Mouse (Mus musculus) embryonic facial prominence, embryonic 10.5 days (tissue): ENCODE measurements around the gene Jaml. TPM values are rescaled to one million over a fixed set of nuclear protein-coding genes. Genes with fewer than 3 reads are reported as not detected.
"Not testable (repeated sequence)": the region's sequence is repeated elsewhere in the genome, so short reads cannot be mapped to it uniquely, and the experiment has no call there.

Source experiments
- DNase-seq: peaks from one replicate; pipeline ENCODE4 v3.0.0-alpha.2; 2017; ENCODE audit warnings: low spot score
- H3K27ac ChIP-seq: fragments of 300-500 bp; sonication (generic); replicated peaks from 2 replicates; pipeline ENCODE4 v1.5.1; 2016; ENCODE audit warnings: mild to moderate bottlenecking
- H3K27me3 ChIP-seq: fragments of 300-500 bp; sonication (generic); replicated peaks from 2 replicates; pipeline ENCODE4 v1.6.1; 2016; ENCODE audit warnings: low read depth, mild to moderate bottlenecking; ENCODE audit not compliant: poor library complexity, severe bottlenecking
- H3K36me3 ChIP-seq: fragments of 300-500 bp; sonication (generic); replicated peaks from 2 replicates; pipeline ENCODE4 v1.6.1; 2016; ENCODE audit warnings: mild to moderate bottlenecking, moderate library complexity
- H3K4me1 ChIP-seq: fragments of 300-500 bp; sonication (generic); 2 replicates; pipeline ENCODE4 v1.6.1; 2016
- H3K4me3 ChIP-seq: fragments of 300-500 bp; sonication (generic); 2 replicates; pipeline ENCODE4 v1.5.1; 2016; ENCODE audit warnings: mild to moderate bottlenecking, moderate library complexity
- H3K9me3 ChIP-seq: fragments of 300-500 bp; sonication (generic); 2 replicates; pipeline ENCODE4 v1.6.1; 2016; ENCODE audit warnings: mild to moderate bottlenecking
- WGBS: fragments of 180-500 bp; shearing (Covaris S2); methylation state at CpG from one replicate; pipeline ENCODE4 v1.1.7; 2016; 5-methylcytosine and 5-hydroxymethylcytosine counted together
- polyA plus RNA-seq: library from polyadenylated mRNA; unstranded; fragments of >200 nt; fragmentation: Nextera tagmentation; extraction: Ambion mirVana; gene quantifications from 2 replicates; pipeline ENCODE4 v1.2.1, GENCODE M21; 2016

Jaml gene
- 0.96 and 1.4 TPM in 2 replicates for polyA plus RNA-seq

- Histone ChIP-seq H3K36me3 (no peaks in the 10 kb centered on the region), H3K4me3 (no peak within 1 kb of the TSS), H3K4me1 (no peaks in the 10 kb centered on the region), H3K9me3 (no peaks in the 10 kb centered on the region), H3K27ac (no peak within 1 kb of the TSS), H3K27me3 (no peaks in the 10 kb centered on the region; the same call in 1 of the 2 replicates)
- no peak for DNase-seq
- WGBS: 86% methylated on average over 5 of the region's 5 CpGs
Observed at GRCm38 (mm10) chr9:45079011-45079410, at the start of gene Jaml. Gene Jaml, plus strand, starts transcription at chr9:45079183.

- H3K27me3 ChIP-seq: peaks cover 28% of the 10 kb centered on the region
- no peak for DNase-seq
- H3K4me1 ChIP-seq: peaks cover 3% of the 10 kb centered on the region; the same call in 1 of the 2 replicates
- H3K4me3 ChIP-seq: no peak overlapping the region
- no peaks in the 10 kb centered on the region for H3K9me3 ChIP-seq
- 72% methylated on average over 6 of the region's 6 CpGs for WGBS
- H3K27ac ChIP-seq: no peak overlapping the region
- H3K36me3 ChIP-seq: no peaks in the 10 kb centered on the region
Observed at GRCm38 (mm10) chr9:45030341-45030740, 48.6 kb upstream of the Jaml start.

DNA sequence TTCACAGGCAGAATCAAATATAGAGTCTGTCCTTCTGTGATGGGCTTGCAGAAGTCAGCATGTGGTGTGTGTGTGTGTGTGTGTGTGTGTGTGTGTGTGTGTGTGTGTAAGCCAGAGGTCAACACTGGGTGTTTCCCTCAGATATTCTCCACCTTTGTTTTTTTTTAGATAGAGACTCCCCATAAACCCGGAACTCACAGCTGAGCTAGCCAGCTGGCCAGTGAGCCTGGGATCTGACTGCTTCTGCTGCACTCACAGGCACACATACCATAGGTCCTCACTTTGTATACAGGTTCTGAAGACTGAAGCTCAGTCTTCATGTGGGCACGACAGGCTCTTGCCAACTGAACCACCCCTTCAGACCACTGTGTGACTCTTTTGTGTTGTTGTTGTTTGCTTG is 46.7 kb upstream of the Jaml start:
- WGBS: 65% methylated on average over 2 of the region's 2 CpGs
- H3K36me3 ChIP-seq: no peaks in the 10 kb centered on the region

DNA sequence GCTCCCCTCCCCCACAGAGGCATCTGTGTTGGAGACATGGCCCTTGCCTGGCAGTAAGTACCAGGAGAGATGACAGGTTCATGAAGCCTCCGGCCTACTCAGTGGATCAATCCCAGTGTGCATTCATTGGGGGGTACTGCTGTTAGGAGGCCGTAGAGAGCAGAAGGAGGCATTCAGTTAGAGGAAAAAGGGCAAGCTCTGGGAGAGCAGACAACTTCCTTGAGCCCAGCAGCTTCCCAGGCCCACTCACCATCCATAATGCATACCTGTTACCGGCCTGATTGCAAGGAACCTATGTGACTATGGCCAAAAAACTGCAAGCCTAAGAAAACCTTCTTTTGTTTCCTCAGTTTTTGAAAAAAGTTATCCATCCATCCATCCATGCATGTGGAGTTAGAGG is 44.5 kb upstream of the Jaml start:
- peaks cover 3% of the 10 kb centered on the region; the same call in 1 of the 2 replicates for H3K4me1 ChIP-seq
- peaks cover 32% of the 10 kb centered on the region for H3K27me3 ChIP-seq
- 80% methylated on average over 3 of the region's 3 CpGs for WGBS
- H3K9me3 ChIP-seq: no peaks in the 10 kb centered on the region
- H3K36me3 ChIP-seq: no peaks in the 10 kb centered on the region
- no peak for DNase-seq
- H3K4me3 ChIP-seq: no peak overlapping the region
- H3K27ac ChIP-seq: no peak overlapping the region

More for the DNA sequence above, 46.7 kb upstream of the Jaml start:
- Histone ChIP-seq H3K4me3 (no peak overlapping the region), H3K27ac (no peak overlapping the region), H3K27me3 (peaks cover 28% of the 10 kb centered on the region), H3K4me1 (peaks cover 3% of the 10 kb centered on the region; the same call in 1 of the 2 replicates), H3K9me3 (no peaks in the 10 kb centered on the region)
- DNase-seq: no peak

DNA sequence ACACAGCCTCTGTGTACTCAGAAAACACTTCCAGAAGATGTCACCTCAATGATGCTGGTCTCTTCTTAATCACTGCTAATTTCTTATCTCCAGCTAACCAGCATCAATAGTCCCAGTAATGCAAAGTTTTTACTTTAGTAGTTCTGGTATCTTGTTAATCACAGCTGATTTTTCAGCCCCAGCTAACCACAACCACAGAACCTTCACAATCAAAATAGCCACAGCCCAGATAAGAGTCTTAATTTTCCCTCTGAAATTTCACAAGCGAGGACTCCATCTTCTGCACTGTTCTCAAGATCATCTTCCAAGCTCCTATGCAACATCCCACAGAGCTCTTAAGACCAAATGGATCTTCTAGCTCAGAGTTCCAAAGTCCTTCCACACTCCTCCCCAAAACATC is 41.2 kb upstream of the Jaml start:
- DNase-seq, H3K4me3 ChIP-seq, H3K27ac ChIP-seq, H3K36me3 ChIP-seq, H3K9me3 ChIP-seq: not testable (repeated sequence)
- peaks cover 48% of the 10 kb centered on the region for H3K27me3 ChIP-seq
- 73% methylated on average over 1 of the region's 1 CpGs for WGBS
- peaks cover 24% of the 10 kb centered on the region for H3K4me1 ChIP-seq

- H3K36me3 ChIP-seq: no peaks in the 10 kb centered on the region
- 64% methylated on average over 5 of the region's 5 CpGs for WGBS
- no peak within 1 kb of the TSS for H3K27ac ChIP-seq
- H3K9me3 ChIP-seq: no peaks in the 10 kb centered on the region
- H3K27me3 ChIP-seq: peaks cover 65% of the 10 kb centered on the region
- H3K4me3 ChIP-seq: peak within 1 kb of the TSS; percentile 15; the same call in 1 of the 2 replicates
- no peak for DNase-seq
- peaks cover 34% of the 10 kb centered on the region for H3K4me1 ChIP-seq
Observed at GRCm38 (mm10) chr9:45039499-45039898, 39.5 kb upstream of the Jaml start, which contains the start of gene Mpzl2. Gene Mpzl2, plus strand, starts transcription at chr9:45039799.

- Histone ChIP-seq H3K4me3 (peak overlapping the region; percentile 15; the same call in 1 of the 2 replicates), H3K4me1 (peaks cover 34% of the 10 kb centered on the region), H3K27ac (no peak overlapping the region), H3K27me3 (peaks cover 73% of the 10 kb centered on the region), H3K36me3 (no peaks in the 10 kb centered on the region), H3K9me3 (no peaks in the 10 kb centered on the region)
- WGBS: 16% methylated on average over 14 of the region's 14 CpGs
- DNase-seq: peak; percentile 16
Observed at GRCm38 (mm10) chr9:45040066-45040845, 38.7 kb upstream of the Jaml start.

- Histone ChIP-seq H3K27ac (no peak overlapping the region), H3K4me3 (no peak overlapping the region), H3K27me3 (peaks cover 74% of the 10 kb centered on the region), H3K36me3 (no peaks in the 10 kb centered on the region), H3K9me3 (no peaks in the 10 kb centered on the region), H3K4me1 (peaks cover 34% of the 10 kb centered on the region)
- DNase-seq: peak; percentile 43
- WGBS: 40% methylated on average over 17 of the region's 17 CpGs
Observed at GRCm38 (mm10) chr9:45041131-45041838, 37.7 kb upstream of the Jaml start.

DNA sequence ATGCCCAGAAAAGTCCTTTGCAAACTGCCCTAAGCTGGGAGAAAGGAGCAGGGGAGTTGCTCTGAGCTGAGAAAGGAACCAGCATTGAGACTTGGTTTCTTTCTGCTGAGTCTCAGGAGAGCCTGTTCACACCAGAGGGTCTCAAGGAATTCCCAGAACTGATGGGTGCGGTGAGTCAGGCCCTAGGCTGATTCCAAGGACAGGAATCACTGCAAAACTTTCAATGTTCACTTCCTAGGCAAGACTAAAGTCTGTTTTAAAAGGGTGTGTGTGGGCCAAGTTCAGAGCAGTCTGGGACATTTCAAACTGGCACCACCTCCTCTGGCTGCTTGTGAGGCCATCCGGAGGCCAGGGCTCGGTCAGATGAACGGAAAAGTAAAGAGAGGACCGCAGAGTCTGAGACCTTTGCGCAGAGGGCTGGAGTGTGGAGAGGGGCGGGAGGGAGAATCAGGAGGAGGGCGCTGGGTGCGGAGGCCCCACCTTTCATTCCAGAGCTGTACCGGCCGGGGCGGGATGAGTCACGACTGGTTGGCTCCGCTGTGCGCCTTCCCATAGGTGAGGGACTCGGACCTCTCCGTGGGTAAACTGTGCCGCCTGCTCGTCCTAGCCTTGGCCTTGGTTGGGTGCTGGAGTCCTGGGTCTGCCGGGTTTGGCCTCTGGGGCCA is 36.8 kb upstream of the Jaml start:
- Histone ChIP-seq H3K27me3 (peaks cover 74% of the 10 kb centered on the region), H3K4me3 (peak overlapping the region; percentile 54), H3K4me1 (peaks cover 34% of the 10 kb centered on the region), H3K36me3 (no peaks in the 10 kb centered on the region), H3K9me3 (no peaks in the 10 kb centered on the region), H3K27ac (peak overlapping the region; percentile 69)
- peak; percentile 68 for DNase-seq
- WGBS: 2% methylated on average over 20 of the region's 20 CpGs

DNA sequence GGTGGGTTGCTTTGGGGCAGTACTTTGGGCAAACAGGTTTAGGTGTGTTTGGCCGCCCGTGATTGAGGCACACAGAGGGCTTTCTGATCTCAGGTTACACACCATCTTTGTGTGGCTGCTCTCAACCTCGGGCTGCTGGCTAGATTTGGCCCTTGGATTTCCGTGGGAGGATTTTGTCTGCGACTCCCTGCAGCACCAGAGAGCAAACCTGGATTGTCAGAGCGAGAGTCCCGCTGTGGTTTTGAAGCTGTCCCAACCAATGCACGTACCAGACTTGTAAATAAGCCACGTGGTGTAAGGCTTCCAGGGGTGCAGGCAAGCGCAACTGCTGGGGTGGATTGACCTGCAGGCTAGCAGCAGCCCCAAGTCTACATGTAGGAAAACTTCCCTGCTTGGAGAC is 36.0 kb upstream of the Jaml start:
- no peaks in the 10 kb centered on the region for H3K9me3 ChIP-seq
- peak; percentile 48 for DNase-seq
- H3K36me3 ChIP-seq: no peaks in the 10 kb centered on the region
- peaks cover 74% of the 10 kb centered on the region for H3K27me3 ChIP-seq
- peak overlapping the region; percentile 69; the same call in 1 of the 2 replicates for H3K27ac ChIP-seq
- 1% methylated on average over 10 of the region's 10 CpGs for WGBS
- peaks cover 34% of the 10 kb centered on the region for H3K4me1 ChIP-seq
- peak overlapping the region; percentile 54 for H3K4me3 ChIP-seq

GRCm38 (mm10) chr9:45046973-45047372 is 32.0 kb upstream of the Jaml start:
- Histone ChIP-seq H3K27ac (no peak overlapping the region), H3K4me3 (no peak overlapping the region), H3K27me3 (peaks cover 34% of the 10 kb centered on the region), H3K4me1 (peaks cover 18% of the 10 kb centered on the region), H3K36me3 (no peaks in the 10 kb centered on the region), H3K9me3 (no peaks in the 10 kb centered on the region)
- WGBS: 91% methylated on average over 16 of the region's 16 CpGs
- no peak for DNase-seq

DNA sequence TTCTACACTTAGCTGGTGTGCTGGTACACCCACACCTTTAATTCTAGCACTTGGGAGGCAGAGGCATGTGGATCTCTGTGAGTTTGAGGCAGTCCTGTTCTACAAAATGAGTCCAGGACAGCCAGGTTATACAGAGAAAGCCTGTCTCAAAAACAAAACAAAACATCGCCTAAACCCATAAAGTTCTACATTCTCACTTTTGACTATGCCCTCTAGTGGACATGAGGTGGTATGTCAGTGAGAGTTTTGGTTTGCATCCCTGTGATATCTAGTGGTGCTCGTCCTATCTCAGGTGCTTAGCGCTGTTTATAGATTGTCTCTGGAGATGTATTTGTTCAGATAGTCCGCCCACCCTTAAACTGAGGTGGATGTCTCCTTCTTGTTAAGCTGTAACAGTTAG is 30.5 kb upstream of the Jaml start:
- DNase-seq: no peak
- WGBS: 31% methylated on average over 4 of the region's 4 CpGs
- H3K4me1 ChIP-seq: peaks cover 4% of the 10 kb centered on the region; the same call in 1 of the 2 replicates
- H3K27me3 ChIP-seq: peaks cover 22% of the 10 kb centered on the region
- no peaks in the 10 kb centered on the region for H3K36me3 ChIP-seq
- H3K27ac ChIP-seq: no peak overlapping the region
- no peaks in the 10 kb centered on the region for H3K9me3 ChIP-seq
- no peak overlapping the region for H3K4me3 ChIP-seq
